Mouse (Mus musculus) layer of hippocampus, postnatal 10 days (tissue): ENCODE results near the gene B9d2. TPM values are rescaled to one million over a fixed set of nuclear protein-coding genes. Genes with fewer than 3 reads are reported as not detected.

Experiments used
- DNase-seq, 2 experiments: peaks; one replicate each; pipeline ENCODE4 v3.0.0; 2021; ENCODE audit warnings: low spot score in 2 of 2
- total RNA-seq, 2 experiments: library from RNA; stranded (reverse); gene quantifications; 2 replicates each; pipeline ENCODE4 v1.2.3; 2021

The B9d2 gene
- total RNA-seq, 2 experiments from 2014 or later = 26.6 to 29.8 TPM

- DNase-seq = no peak
Observed at GRCm38 (mm10) chr7:25674297-25674696, 6.3 kb upstream of the B9d2 start.

GRCm38 (mm10) chr7:25674719-25675300 lies 5.8 kb upstream of the B9d2 start, which contains the start of gene Tmem91:
Gene Tmem91, minus strand, starts transcription at chr7:25675166.
- DNase-seq = no peak

GRCm38 (mm10) chr7:25675405-25675804 lies 5.2 kb upstream of the B9d2 start:
- DNase-seq = no peak

- peak; percentile 96 to 97 for DNase-seq
Observed at GRCm38 (mm10) chr7:25676085-25676781, 4.3 kb upstream of the B9d2 start.

GRCm38 (mm10) chr7:25677013-25677412 lies 3.6 kb upstream of the B9d2 start:
- no peak for DNase-seq

GRCm38 (mm10) chr7:25679971-25680370 lies 609 bp upstream of the B9d2 start:
- DNase-seq = no peak

GRCm38 (mm10) chr7:25681341-25682231 lies 1.0 kb downstream of the B9d2 start:
- no peak for DNase-seq

- no peak for DNase-seq
Observed at GRCm38 (mm10) chr7:25683474-25684180, 3.0 kb downstream of the B9d2 start.

GRCm38 (mm10) chr7:25684659-25685058 lies 4.1 kb downstream of the B9d2 start:
- DNase-seq = no peak

- DNase-seq = no peak
Observed at GRCm38 (mm10) chr7:25685926-25686470, 5.4 kb downstream of the B9d2 start.

GRCm38 (mm10) chr7:25686680-25687531 lies 6.3 kb downstream of the B9d2 start, which contains the start of gene Tgfb1:
Gene Tgfb1, plus strand, starts transcription at chr7:25687002.
- DNase-seq = peak; percentile 57 to 58

GRCm38 (mm10) chr7:25687811-25688401 lies 7.3 kb downstream of the B9d2 start:
- no peak for DNase-seq

GRCm38 (mm10) chr7:25688810-25689586 lies 8.4 kb downstream of the B9d2 start:
- DNase-seq = no peak

- DNase-seq = no peak
Observed at GRCm38 (mm10) chr7:25689603-25690021, 9.0 kb downstream of the B9d2 start.

GRCm38 (mm10) chr7:25690051-25690450 lies 9.5 kb downstream of the B9d2 start:
- no peak for DNase-seq

GRCm38 (mm10) chr7:25694104-25694503 lies 13.5 kb downstream of the B9d2 start:
- no peak for DNase-seq

- no peak for DNase-seq
Observed at GRCm38 (mm10) chr7:25699851-25700250, 19.3 kb downstream of the B9d2 start.

GRCm38 (mm10) chr7:25700732-25701131 lies 20.2 kb downstream of the B9d2 start:
- no peak for DNase-seq

GRCm38 (mm10) chr7:25702350-25702749 lies 21.8 kb downstream of the B9d2 start:
- no peak for DNase-seq
